Mouse (Mus musculus): ENCODE data around the gene Vmn2r50. TPM values are rescaled to one million over a fixed set of nuclear protein-coding genes. Genes with fewer than 3 reads are reported as not detected.
"Not testable (repeated sequence)": the region's sequence is repeated elsewhere in the genome, so short reads cannot be mapped to it uniquely, and the experiment has no call there.

The Vmn2r50 gene
- polyA plus RNA-seq (2015; fragmentation: Nextera tagmentation; extraction: Ambion mirVana): not detected in 2 replicates

DNA sequence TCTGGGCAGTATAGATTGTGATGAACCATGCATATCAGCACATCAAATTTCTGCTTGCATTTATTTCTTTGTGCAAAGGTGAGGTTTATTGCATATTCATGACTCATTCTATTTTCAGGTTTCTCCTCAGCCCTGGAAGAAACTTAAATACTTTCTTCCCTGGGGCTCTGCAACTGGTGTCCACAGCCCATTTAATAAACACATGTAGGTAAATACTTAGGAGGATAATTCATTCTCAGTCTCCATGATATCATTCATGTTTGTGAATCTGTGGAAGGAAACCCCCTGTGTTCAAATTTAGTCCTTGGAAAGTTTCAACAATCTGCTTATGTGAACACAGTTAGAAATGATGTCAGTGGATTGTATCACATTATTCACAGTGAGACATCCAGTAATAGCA, at the start of gene Vmn2r50:
Vmn2r50 (minus strand) TSS at position 101 of the 400 bp plus-strand sequence.
- H3K9ac ChIP-seq (ENCODE audit: low read depth, low read length); H3K36me3 ChIP-seq (ENCODE audit: control insufficient read depth, insufficient read depth); H3K4me3 ChIP-seq (ENCODE audit: low read depth, low read length); H3K9me3 ChIP-seq (ENCODE audit: control insufficient read depth); ATAC-seq; H3K4me1 ChIP-seq (replicated peaks; ENCODE audit: control insufficient read depth, insufficient read depth, low read length); H3K27me3 ChIP-seq (replicated peaks; ENCODE audit: control insufficient read depth, insufficient read depth, low read length); H3K27ac ChIP-seq (ENCODE audit: low read depth, low read length); H3K4me2 ChIP-seq (replicated peaks; ENCODE audit: low read depth): not testable (repeated sequence)

- no CpG with 5 or more reads among the region's 2 CpGs for WGBS
- not testable (repeated sequence) for H3K4me3 ChIP-seq (ENCODE audit: low read depth, low read length); H3K9me3 ChIP-seq (ENCODE audit: control insufficient read depth); ATAC-seq; H3K27me3 ChIP-seq (replicated peaks; ENCODE audit: control insufficient read depth, insufficient read depth, low read length); H3K27ac ChIP-seq (ENCODE audit: low read depth, low read length); H3K36me3 ChIP-seq (ENCODE audit: control insufficient read depth, insufficient read depth); H3K9ac ChIP-seq (ENCODE audit: low read depth, low read length); H3K4me2 ChIP-seq (replicated peaks; ENCODE audit: low read depth); H3K4me1 ChIP-seq (replicated peaks; ENCODE audit: control insufficient read depth, insufficient read depth, low read length)
Observed at GRCm38 (mm10) chr7:9992157-9992556, 60.9 kb downstream of the Vmn2r50 start, which contains the start of gene Vmn2r49. Vmn2r49 (minus strand) TSS chr7:9992257.

Other genes starting within 250 kb of the Vmn2r50 start
- not detected in 2 replicates for gene Vmn2r47, start 212.0 kb downstream of the Vmn2r50 start, polyA plus RNA-seq (2015; fragmentation: Nextera tagmentation; extraction: Ambion mirVana)
- not detected in 2 replicates for gene Vmn2r48, start 99.7 kb downstream of the Vmn2r50 start, polyA plus RNA-seq (2015; fragmentation: Nextera tagmentation; extraction: Ambion mirVana)
- gene Vmn2r49, start 61.0 kb downstream of the Vmn2r50 start, polyA plus RNA-seq (2015; fragmentation: Nextera tagmentation; extraction: Ambion mirVana): not detected in 2 replicates
- not detected in 2 replicates for gene Vmn2r51, start 52.4 kb upstream of the Vmn2r50 start, polyA plus RNA-seq (2015; fragmentation: Nextera tagmentation; extraction: Ambion mirVana)
- not detected in 2 replicates for gene Vmn2r52, start 123.3 kb upstream of the Vmn2r50 start, polyA plus RNA-seq (2015; fragmentation: Nextera tagmentation; extraction: Ambion mirVana)
- not detected in 2 replicates for gene Vmn1r66, start 224.7 kb upstream of the Vmn2r50 start, polyA plus RNA-seq (2015; fragmentation: Nextera tagmentation; extraction: Ambion mirVana)